Mouse (Mus musculus) left cerebral cortex, adult 9 months (tissue): ENCODE results near the gene Lmntd1.

ENCODE experiments used
- DNase-seq, 2 experiments: peaks; one replicate each; pipeline ENCODE4 v3.0.0; 2022; ENCODE audit warnings: low spot score in 2 of 2

The Lmntd1 gene

GRCm38 (mm10) chr6:145605203-145605602 lies 8.9 kb downstream of the Lmntd1 start:
- no peak for DNase-seq

- DNase-seq: no peak
These were observed 9.5 kb downstream of the Lmntd1 start for GRCm38 (mm10) chr6:145604648-145605047.

GRCm38 (mm10) chr6:145604126-145604525 lies 10.0 kb downstream of the Lmntd1 start:
- DNase-seq: no peak

- no peak for DNase-seq
These were observed 15.1 kb downstream of the Lmntd1 start for GRCm38 (mm10) chr6:145598794-145599555.

GRCm38 (mm10) chr6:145595905-145596304 lies 18.2 kb downstream of the Lmntd1 start:
- no peak for DNase-seq

GRCm38 (mm10) chr6:145593991-145594390 lies 20.1 kb downstream of the Lmntd1 start:
- DNase-seq: no peak

- no peak for DNase-seq
These were observed 21.6 kb downstream of the Lmntd1 start for GRCm38 (mm10) chr6:145592531-145592998.

GRCm38 (mm10) chr6:145592036-145592435 lies 22.1 kb downstream of the Lmntd1 start:
- no peak for DNase-seq

- DNase-seq: no peak
These were observed 22.5 kb downstream of the Lmntd1 start for GRCm38 (mm10) chr6:145591578-145591977.

GRCm38 (mm10) chr6:145590501-145591293 lies 23.4 kb downstream of the Lmntd1 start:
- no peak for DNase-seq

- DNase-seq: peak; percentile 14 to 15
These were observed 28.8 kb downstream of the Lmntd1 start for GRCm38 (mm10) chr6:145585052-145585973.

GRCm38 (mm10) chr6:145581366-145582170 lies 32.6 kb downstream of the Lmntd1 start:
- no peak for DNase-seq

- no peak for DNase-seq
These were observed 34.4 kb downstream of the Lmntd1 start for GRCm38 (mm10) chr6:145579761-145580160.

- DNase-seq: no peak
These were observed 35.5 kb downstream of the Lmntd1 start for GRCm38 (mm10) chr6:145578457-145579185.

GRCm38 (mm10) chr6:145576762-145577161 lies 37.4 kb downstream of the Lmntd1 start:
- no peak for DNase-seq

GRCm38 (mm10) chr6:145573250-145574013 lies 40.7 kb downstream of the Lmntd1 start:
- no peak for DNase-seq

- no peak for DNase-seq
These were observed 45.4 kb downstream of the Lmntd1 start for GRCm38 (mm10) chr6:145568701-145569100.

- no peak for DNase-seq
These were observed 46.3 kb downstream of the Lmntd1 start for GRCm38 (mm10) chr6:145567832-145568231.

- DNase-seq: no peak
These were observed 46.8 kb downstream of the Lmntd1 start for GRCm38 (mm10) chr6:145567296-145567695.
